Mouse (Mus musculus): ENCODE results near the gene Bard1.
A peak's percentile ranks its signal among the peaks of the same experiment; 100 is the strongest.

Bard1 gene

DNA sequence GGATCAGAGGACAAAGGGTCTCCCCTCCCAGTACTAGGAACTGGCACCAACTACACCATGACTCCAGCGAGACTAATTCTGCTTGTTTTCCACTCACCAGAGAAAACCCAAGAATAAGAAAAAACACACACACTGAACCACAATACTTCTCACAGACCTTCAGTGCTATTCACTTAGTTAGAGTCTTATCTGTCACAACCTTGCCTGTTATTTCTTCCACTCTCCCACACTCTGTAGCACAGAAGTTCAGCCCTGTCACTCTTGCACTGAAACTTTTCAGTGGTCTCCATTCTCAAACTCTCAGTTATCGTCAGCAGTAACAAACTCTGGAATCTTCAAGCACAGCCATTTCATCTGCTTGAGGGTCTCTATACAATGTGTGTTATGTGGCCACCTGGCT, 50.2 kb downstream of the Bard1 start:
- DNase-seq (ENCODE audit: low read depth, low spot score), result no peak

DNA sequence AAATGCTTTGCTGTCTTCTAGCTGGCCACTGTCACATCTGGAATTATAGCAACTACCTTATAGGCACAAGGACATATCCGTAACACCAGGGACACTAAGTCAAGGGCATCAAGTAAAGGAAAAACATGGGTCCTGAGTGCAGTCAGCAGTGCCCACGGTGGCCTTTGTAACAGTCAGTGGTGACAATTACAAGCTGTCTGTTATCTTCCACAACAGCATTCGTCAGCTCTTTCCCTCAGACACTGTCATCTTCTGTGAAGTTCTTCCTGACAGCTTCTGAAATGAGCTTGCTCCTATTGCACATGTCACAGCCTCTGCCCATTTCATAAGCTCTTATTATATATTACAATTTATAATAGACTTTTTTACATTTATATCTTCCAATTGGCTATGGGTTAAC, 50.7 kb downstream of the Bard1 start:
- DNase-seq (ENCODE audit: low read depth, low spot score), result no peak

DNA sequence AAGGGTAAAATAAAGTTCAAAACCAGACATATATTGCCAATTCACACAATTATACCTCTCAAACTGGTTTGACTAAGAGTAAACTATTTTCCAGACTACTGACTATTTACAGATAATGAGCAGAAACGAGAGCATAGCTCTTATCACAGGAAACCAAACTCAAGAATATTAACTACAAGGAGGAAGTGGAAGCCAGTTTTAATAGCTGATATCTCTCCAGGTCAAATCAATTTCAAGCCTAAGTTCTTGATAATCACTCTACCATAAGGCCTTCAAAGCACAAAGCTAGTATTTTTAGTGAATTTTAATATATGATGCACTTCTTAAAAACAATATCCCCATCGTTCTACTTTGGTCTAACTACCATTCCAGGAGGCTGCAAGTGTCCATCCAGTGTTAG, 57.8 kb downstream of the Bard1 start:
- DNase-seq (ENCODE audit: low read depth, low spot score), result no peak

DNA sequence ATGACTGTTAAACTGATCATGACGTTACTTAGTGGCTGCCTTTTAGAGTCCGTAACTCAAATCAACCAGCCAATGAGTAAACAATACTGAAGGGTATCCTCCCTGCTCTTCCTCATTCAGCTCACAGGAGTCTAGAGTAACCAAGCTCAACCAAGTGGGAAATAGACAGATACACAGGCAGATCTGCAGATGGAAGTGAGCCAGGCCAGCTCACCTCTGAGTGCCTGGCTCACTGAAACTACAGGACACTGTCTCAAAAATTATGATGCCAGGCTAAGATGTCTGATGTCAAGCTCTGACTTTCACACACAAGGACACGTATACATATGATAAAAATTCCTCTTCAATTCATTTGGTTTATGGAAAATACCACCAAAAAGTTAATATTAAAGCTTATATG, 59.0 kb downstream of the Bard1 start:
- DNase-seq (ENCODE audit: low read depth, low spot score), result no peak

DNA sequence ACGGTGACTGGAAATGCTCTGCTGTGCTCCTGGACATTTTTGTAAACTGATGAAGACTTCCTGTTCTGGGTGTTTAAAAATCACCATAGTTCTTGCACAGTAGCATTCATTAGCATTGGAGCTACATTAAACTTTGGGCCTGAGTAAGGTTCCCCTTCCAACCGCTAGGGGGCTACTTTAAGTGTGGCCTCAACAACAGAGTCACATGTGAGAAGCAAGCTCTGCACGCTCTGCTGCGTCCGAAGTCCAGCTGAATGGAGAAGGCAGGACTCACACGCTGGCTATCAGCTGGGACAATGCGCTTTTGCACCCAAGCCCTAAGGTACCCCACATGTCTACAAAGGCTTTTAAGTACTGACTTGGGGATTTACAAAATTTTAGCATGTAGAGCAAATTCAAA, 65.9 kb downstream of the Bard1 start:
- peak; percentile 53 for DNase-seq (ENCODE audit: low read depth, low spot score)

DNA sequence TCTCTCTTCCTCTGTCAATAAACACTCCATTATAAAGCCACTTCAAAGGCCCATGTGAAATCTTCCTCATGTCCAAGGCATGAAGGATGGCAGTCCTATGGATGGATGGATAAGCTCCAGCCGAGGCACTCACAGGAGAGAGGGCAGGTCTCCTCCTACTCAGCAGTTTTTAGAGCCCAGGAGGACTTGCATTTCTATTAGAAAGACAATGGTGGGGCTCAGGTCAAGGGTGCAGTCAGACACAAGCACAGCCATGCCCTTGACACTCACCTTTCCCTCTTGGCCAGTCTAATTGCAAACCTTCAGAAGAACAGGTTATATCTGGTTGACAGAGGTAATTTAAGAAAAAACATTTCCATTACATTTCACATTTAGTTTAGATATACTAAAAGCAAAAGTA, 67.4 kb downstream of the Bard1 start:
- DNase-seq (ENCODE audit: low read depth, low spot score), result no peak

DNA sequence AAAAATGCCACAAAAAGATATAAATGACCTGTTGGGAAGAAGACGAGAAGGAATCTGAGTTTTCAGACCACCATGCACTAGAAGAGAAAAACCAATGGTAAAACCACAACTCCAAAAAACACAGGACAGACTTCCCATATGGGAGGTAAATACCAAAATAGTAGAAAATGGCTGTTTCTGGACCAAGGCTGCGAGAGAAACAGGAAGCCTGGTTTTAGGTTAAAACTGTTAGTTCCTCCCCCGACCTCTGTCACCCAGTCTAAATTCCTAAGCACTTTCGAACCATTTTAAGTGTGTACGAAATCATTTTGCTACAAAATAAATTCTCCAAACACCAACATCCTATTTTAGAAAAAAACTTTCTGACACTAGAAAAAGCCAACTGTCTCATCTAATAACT, 80.2 kb downstream of the Bard1 start:
- DNase-seq (ENCODE audit: low read depth, low spot score), result no peak

DNA sequence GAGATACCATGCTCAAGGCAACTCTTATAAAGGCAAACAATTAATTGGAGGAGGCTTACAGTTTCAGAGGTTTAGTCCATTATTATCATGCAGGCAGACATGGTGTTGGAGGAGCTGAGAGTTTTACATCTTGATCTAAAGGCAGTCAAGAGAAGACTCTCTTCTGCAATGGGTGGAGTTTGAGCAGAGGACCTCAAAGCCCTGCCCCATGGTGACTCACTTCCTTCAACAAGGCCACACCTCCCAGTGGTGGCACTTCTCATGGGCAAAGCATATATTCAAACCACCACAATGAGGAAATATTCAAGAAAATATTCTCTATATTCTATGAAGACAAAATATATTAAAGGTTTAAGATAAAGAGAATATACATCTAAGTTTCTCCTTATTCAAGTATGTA, 88.6 kb downstream of the Bard1 start:
- no peak for DNase-seq (ENCODE audit: low read depth, low spot score)

DNA sequence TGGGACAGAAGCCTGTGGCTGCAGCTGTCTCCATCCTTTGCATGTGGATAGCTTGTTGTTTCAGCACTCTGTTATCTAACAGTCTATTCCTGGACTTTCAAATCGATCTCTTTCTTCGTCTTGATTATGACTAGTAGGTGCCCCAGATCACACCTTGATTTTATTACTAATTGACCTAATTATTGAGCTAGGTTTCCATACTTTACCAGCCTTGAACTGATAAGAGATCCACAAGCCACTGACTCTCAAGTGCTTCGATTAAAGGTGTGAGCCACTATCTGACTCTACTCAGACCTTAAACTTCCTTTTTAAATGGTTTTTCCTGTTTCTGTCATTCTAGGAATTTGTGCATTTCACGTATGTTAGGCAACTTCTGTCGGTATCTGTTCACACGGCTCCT, 96.9 kb downstream of the Bard1 start:
- no peak for DNase-seq (ENCODE audit: low read depth, low spot score)

DNA sequence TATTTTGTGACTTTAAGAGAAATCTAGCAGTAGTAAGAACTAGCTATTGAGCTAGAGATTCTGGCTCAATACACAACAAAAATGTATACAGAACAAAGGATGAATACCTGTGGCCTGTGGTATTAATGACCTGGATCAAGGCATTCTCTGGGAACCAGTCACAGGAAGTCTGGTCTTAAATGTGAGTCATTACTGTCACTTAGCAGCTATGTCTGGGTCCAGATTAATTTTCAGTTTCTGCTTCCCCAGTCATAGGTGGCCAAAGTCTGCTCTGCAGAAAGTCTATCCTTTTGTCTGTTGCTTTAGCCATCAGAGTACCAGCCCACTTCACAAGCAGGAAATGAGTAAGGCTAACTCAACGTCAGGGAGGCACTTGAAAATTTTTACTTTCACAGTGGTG, 98.8 kb downstream of the Bard1 start:
- no peak for DNase-seq (ENCODE audit: low read depth, low spot score)

DNA sequence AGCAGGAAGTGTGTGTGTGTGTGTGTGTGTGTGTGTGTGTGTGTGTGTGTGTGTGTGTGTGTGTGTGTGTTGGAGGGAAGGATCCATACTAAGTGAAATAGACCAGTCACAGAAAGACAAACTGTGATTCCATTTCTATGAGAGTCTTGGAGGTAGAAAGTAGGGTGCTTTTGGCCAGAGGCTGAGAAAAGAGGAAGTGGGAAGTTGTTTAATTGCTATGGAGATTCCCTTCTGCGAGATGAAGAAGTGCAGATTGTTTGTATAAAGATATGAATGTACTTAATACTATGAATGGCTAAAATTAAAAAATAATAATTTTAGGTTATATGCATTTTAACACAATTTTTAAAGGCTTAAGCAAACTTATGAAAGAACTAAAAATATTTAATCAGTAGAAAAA, 99.2 kb downstream of the Bard1 start:
- no peak for DNase-seq (ENCODE audit: low read depth, low spot score)

DNA sequence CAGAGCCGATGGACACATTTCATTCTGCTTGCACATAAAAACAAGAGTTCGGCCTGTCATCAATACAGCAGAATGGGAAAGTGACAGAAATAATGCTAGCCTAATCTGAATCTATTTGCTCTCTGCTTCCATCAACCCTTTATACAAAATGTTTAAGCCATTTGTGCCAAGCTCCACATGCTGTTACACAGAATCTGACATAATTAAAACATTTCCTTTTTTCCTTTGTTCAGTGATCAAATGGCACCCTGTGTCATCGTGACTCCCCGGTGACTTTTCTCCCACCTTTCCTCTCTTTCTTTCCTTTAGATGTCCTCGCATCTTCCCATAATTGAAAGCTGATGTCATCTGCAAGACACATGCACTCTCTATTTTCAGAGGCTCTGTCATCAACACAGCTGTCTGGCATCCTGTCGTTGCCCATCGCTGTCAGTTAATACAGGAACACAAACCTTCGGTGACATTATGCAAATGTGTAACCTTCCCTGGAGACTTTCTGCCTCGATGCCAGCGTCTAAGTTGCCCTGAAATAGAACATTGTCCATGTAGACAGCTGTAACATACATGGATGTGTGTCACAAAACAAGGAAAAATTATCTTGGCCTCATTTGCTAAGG, 105.5 kb downstream of the Bard1 start:
- no peak for DNase-seq (ENCODE audit: low read depth, low spot score)

DNA sequence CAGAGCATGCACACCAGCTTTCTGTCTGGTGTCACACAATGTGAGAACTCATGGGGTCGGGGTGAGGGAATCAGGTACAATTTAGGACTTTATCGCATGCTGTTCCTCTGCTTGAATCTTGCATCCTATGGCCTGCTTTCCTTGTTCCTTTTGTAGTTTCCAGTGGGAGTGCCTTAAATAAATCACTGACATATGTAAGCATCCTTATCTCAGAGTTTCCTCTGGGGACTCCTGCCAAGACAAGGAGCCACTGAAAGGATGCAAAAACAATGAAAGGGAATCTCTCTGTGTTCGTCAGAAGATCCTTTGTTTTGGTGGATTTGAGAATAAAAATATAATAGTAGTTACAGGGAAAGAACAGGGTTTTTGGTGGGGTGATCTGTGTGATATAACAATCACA, 106.2 kb downstream of the Bard1 start:
- DNase-seq (ENCODE audit: low read depth, low spot score), result no peak

Data from mesoderm, embryonic 11.5 days (tissue).